Mouse (Mus musculus): ENCODE data around the gene Mansc4. TPM values are rescaled to one million over a fixed set of nuclear protein-coding genes. Genes with fewer than 3 reads are reported as not detected.

Gene Mansc4
- 2.4 and 2.6 TPM in 2 replicates for polyA plus RNA-seq (2012; rRNA removed)

DNA sequence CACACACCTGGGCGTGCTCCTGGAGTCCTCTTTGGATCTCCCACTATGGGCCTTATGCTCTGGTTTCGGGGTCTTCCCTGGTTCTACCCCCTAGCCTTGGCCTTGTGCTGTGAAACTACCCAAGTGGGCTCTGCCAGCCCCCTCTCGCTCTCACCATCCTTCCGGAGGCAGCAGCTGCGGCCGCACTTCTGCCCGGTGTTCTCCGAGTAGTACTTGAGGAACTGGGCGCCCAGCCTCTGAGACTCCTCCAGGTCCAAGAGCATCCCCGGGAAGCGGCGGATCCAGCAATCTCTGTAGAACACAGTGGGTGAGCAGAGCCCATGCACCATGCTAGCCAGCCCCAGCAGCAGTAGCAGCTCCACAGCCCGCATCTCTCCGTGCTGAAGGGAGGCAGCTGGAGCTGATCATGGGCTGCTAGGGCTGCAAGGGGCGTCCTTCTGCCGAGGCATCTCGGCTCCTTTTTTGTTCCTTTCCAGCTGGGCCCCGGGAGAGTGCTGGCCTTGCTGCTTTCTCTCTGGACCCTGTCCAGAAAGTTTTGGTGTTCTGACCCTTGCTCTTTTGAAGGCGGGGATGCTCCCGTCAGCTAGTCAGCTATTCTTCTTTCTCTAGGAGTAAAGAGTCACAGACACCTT is at the start of gene Mansc4:
Gene Mansc4 (minus strand): TSS at position 439 of the 632 bp plus-strand sequence.

DNA sequence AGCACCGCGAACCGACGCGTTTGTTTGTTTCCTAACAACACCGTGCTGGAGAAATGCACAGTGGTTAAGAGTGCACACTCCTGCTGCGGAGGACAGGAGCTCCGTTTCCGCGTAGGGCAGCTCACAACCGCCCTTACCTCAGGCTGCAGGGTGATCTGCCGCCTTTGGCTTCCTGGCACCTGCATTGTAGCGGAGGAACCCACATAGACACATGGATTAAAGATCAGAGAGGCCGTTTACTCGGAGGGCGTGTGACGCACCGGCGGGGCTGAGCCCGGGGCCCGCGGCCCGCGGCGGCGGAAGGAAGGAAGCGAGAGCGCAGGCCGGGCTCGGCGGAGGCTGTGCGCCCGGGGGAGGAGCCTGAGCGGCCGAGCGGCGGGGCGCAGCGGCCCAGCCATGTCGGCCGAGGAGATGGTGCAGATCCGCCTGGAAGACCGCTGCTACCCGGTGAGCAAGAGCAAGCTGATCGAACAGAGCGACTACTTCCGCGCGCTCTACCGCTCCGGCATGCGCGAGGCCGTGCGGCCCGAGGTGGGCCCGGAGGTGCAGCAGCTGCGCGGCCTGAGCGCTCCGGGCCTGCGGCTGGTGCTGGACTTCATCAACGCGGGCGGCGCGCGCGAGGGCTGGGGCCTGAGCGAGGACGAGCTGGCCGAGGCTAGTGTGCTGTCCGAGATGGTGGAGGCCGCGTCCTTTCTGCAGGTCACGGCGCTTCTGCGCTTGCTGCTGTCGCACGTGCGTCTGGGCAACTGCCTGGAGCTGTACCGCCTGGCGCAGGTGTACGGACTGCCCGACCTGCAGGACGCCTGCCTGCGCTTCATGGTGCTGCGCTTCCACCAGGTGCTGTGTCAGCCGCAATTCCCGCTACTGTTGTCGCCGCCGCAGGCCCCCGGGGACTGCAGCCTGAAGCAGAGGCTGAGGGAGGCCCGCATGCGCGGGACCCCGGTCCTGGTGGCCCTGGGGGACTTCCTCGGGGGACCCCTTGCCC is 4.6 kb upstream of the Mansc4 start, which contains the start of gene Klhl42:
Gene Klhl42 (plus strand): TSS at position 244 of the 985 bp plus-strand sequence.

DNA sequence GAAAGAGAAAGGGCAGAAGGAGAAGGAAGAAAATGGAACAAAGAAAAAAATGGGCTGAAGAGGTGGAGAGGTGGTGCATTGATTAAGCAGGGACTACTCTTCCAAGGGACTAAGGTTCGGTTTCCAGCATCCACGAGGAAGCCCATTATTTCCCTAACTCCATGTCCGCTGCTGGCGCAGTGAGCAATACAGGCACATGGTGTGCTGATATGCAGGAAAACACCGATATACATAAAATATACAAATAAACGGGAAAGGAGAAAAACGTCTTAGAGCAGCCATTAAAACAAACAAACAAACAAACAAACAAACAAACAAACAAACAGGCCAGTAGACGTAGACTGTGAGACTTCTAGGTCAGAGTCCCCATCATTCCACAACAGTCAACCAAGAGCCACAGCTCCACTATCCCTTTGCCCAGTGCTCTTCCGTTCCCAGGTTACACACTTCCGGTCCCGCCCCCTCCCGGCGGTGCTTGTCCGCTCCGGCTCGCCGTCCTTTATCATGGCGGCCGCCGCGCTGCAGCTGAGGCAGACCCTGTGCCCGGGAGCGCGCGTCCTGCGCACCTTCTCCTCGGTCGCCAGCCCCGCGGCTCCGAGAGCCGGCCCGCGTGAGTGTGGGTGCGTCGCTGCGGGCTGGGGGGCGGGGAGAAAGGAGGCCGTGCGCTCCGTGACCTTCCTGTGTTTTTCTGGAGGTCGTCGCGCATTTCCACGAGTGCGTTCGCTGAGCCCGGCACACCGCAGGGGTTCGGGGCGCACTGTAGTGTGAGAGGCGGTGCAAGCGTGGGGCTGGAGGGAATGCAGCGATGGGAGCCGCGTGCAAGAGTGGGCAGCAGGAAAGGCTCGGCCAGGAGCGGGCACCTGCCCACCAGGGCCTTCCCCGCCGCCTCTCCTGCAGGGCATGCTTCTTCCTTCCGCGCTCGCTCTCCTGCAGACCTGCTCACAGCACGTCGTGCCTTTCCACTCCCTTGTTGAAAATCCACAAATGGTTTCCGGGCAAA is 44.2 kb downstream of the Mansc4 start, which contains the start of gene Mrps35:
Gene Mrps35 (plus strand): TSS at position 474 of the 1,000 bp plus-strand sequence.

GRCm38 (mm10) chr6:147032303-147032925 is 54.4 kb downstream of the Mansc4 start, which contains the start of gene Rep15:
Gene Rep15 (plus strand): TSS chr6:147032584.

Other genes with a start within 250 kb of the Mansc4 start
- 0.14 TPM in 1 of 2 replicates, not detected in the other for gene Smco2, start 236.9 kb downstream of the Mansc4 start, polyA plus RNA-seq (2012; rRNA removed)
- 16.5 and 24.0 TPM in 2 replicates for gene Ppfibp1, start 198.5 kb downstream of the Mansc4 start, polyA plus RNA-seq (2012; rRNA removed)
- not detected in 2 replicates for gene 1700034J05Rik, start 132.6 kb downstream of the Mansc4 start, polyA plus RNA-seq (2012; rRNA removed)
- gene Rep15, start 54.4 kb downstream of the Mansc4 start, polyA plus RNA-seq (2012; rRNA removed), result 0.13 and 0.35 TPM in 2 replicates
- 8.2 and 11.2 TPM in 2 replicates for gene Mrps35, start 44.3 kb downstream of the Mansc4 start, polyA plus RNA-seq (2012; rRNA removed)
- 39.7 and 47.8 TPM in 2 replicates for gene Klhl42, start 4.3 kb upstream of the Mansc4 start, polyA plus RNA-seq (2012; rRNA removed)
- 1.2 and 1.9 TPM in 2 replicates for gene Pthlh, start 177.2 kb upstream of the Mansc4 start, polyA plus RNA-seq (2012; rRNA removed)